Mouse (Mus musculus): ENCODE results near the gene Ampd2.

Ampd2 gene

DNA sequence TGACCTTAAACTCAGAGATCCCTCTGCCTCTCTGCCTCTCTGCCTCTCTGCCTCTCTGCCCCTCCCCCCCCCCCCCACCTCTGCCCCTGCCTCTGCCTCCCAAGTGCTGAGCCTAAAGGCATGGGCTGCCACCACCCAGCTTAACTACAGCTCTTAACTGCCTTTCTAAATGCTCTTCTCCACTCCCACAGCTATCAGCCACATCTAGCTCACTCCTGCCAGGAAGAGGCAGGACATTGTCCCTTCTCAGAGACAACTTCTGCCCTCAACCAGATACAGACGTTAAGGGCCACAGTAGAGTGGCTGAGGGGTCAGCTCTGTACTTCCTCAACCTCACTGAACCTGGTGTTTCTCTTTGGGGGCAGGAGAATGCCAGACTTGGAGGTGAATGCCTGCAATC, 17.6 kb downstream of the Ampd2 start:
- no peak for DNase-seq (ENCODE audit: low spot score)

DNA sequence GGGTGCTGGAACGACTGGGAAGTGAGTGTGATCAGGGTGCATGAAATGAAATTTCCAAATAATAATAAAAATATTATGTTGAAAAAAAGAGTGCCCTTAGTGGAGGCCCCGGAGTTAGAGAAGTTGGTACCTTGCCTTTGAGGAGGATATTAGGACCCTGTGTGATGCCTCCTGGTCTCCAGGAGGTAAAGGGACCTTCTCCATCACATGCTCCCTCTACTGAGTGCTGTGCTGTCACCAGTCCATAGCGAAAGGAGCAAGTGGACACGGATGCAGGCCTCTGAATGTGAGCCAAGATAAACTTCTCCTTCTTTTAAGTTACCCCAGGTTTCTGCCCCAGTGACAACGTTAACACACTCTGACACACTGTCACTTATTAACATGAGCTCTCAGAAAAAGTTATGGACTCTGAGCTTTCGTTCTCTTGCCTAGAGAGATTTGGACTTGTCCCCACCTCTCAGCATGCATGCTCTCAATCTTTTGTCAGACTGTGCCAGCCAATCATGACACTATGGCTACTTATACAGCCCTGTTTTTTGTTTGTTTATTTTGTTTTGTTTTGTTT, 19.0 kb downstream of the Ampd2 start:
- no peak for DNase-seq (ENCODE audit: low spot score)

- DNase-seq (ENCODE audit: low spot score): no peak
Measured at GRCm38 (mm10) chr3:108065551-108065950, 20.9 kb downstream of the Ampd2 start.

- no peak for DNase-seq (ENCODE audit: low spot score)
Measured at GRCm38 (mm10) chr3:108064672-108065071, 21.8 kb downstream of the Ampd2 start.

DNA sequence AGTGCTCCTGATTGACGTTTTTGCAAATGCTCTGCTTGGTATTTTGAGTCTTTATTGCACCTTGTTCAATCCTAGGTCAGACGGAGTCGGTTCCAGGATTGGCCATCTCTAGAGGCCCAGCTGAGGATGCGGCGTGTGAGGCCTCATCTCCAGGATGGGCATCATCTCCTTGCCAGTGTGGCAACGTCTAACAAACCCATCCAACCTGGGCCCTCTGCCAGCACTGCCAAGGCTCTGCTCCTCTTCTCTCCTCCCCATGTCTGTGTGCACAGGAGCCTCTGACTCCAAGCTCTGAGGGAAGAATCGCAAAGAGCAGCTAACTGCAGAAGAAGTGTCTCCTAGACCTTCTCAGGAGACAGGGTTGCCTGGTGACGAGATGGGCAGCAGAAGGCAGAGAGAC, 23.8 kb downstream of the Ampd2 start:
- no peak for DNase-seq (ENCODE audit: low spot score)

DNA sequence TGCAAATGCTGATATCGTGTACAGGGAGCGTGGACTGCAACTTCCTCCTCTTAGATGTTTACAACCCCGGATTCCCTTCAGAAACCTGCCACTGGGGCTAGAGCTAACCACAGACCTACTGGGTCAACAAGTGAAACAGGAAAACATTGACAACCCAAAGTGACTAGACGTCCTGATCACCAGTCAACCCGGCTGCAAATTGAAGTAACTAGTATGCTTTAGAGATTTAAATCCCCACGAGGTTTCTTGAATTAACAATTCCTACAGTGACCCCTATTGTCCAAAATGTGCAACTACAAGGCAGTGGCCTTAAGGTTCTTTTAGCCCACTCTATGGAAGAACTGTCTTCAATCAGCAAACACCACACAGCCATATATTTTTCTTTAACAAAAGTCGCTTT, 25.0 kb downstream of the Ampd2 start:
- peak; percentile 50 for DNase-seq (ENCODE audit: low spot score)

DNA sequence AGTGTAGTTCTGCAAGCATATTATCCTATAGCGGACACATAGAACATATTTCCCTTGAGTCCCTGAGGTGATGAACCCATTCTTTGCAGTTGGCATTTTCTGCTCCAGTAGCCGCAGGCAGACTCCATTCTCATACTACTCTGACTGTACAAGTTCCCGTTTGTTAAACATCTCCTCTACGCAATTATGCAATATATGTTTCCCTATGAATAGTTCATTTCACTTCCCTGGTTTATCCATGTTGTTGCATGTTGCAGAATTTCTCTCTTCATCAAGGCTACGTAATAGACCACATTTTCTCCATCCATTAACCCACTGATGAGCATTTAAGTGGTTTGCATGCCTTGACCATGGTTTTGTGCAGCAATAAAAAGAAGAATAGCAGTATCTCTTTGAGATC, 36.0 kb downstream of the Ampd2 start:
- DNase-seq (ENCODE audit: low spot score): no peak

DNA sequence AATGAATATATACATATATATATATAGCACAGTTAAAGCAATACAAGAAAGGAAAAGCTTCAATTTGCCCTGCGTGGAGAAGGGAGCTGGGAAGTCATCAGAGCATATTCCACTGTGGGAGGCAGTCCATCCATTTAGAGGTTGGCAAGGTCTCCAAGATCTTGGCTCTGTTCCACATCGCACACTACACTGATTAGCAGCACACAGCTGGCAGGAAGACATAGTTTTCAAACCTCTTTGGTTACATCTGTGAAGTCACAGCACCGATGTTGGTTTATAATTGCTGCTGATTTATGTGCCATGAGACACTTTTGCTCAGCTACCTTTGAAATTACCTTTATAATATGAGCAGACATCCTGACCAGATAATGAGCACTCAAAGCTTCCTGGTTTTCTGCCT, 38.1 kb downstream of the Ampd2 start:
- no peak for DNase-seq (ENCODE audit: low spot score)

GRCm38 (mm10) chr3:108046944-108047655, 39.4 kb downstream of the Ampd2 start:
- no peak for DNase-seq (ENCODE audit: low spot score)

- DNase-seq (ENCODE audit: low spot score): peak; percentile 89
Measured at GRCm38 (mm10) chr3:108044394-108045140, 41.9 kb downstream of the Ampd2 start, which contains the start of gene Gstm4. TSS of gene Gstm4 (minus strand) at chr3:108044894.

DNA sequence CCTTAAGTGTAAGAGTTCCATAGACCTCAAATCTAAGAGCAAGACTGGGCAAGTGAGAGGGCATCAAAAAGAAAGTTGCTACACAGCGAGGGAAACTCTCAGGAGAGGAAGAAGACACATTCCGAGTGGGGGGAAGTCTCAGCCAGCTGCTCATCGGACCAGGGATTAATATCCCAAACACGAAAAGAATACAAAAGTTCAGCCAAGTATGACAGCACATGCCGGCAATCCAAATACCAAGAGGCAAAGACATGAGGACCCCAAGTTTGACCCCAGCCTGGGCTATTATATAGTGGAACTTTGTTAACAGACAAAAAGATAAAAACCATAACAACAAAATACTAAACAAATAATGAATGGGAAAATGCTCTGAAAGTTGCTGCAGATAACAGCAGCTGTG, 53.3 kb downstream of the Ampd2 start:
- no peak for DNase-seq (ENCODE audit: low spot score)

DNA sequence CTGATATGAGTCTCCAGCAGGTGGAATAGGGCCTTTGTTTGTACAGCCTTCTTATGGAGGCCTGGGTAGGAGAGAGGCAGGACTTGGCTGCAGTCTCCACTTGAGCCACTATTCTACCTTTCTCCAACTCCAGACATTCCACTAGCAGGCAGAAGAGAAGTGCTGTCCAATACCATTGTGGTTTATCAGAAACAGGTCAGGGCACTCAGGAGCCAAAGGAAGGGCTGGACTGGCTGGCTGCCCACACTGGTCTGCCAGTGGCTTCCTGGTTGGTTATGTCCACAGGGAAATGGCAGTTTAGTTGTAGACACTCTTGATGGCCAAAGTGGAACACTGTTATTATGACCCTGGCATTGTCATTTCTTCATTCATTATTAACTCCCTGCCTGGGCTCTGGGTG, 54.3 kb downstream of the Ampd2 start:
- DNase-seq (ENCODE audit: low spot score): no peak

DNA sequence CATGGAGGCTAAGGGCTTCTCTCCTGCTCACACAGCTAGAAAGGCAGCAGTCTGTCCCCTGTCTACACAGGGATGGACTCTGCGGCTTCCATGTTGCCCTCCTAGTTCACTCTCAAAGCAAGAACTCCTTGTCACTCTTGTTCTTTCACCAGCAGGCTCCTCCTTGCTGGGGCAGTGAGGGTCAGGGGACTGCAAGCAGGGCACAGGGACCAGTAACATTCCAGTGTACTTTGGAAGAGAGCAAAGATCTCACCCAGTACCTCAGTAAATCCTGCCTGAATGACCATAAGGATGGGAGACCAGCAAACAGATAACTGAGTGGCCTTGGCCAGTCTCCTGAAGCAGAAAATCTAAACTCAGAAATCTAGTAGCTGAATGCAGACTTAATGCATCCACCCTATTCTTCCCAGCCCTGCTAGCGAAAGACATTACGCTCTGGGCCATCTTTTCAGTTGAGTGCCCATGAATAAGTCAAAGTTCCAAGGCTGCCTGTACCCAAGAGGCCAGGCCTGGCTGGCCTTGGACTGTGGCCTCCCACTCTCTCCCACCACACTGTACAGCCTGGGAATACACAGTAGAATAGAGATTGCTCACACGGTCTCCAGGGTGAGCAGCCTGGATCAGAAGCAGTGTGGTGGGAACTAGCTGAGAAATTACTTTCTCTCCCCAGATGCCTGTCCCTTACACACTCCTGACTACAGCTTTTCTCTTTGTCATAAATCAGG, 57.6 kb downstream of the Ampd2 start:
- no peak for DNase-seq (ENCODE audit: low spot score)

GRCm38 (mm10) chr3:108026597-108026996, 59.9 kb downstream of the Ampd2 start:
- DNase-seq (ENCODE audit: low spot score): no peak

GRCm38 (mm10) chr3:108026049-108026448, 60.4 kb downstream of the Ampd2 start:
- DNase-seq (ENCODE audit: low spot score): no peak

DNA sequence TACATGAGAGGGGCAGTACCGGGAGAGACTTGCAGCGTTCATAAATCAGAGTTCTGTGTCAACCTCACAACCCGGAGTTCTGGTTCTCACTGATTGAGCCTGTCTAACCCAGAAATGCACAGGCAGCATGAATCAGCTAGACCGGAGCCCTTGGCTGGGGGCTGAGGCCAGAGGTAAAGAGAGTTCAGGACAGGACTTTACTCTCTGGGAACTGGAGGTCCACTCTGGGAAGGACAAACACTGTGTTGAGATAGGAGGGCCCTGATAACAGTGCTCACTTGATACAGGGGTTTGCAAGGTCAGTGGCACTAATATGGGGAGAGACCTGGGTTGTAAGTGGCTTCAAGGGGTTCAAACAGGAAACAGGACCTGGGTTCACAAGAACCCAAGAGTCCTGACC, 61.1 kb downstream of the Ampd2 start:
- no peak for DNase-seq (ENCODE audit: low spot score)
